8 mouse cellular contexts compared by ENCODE assay signal in the genomic region with DNA sequence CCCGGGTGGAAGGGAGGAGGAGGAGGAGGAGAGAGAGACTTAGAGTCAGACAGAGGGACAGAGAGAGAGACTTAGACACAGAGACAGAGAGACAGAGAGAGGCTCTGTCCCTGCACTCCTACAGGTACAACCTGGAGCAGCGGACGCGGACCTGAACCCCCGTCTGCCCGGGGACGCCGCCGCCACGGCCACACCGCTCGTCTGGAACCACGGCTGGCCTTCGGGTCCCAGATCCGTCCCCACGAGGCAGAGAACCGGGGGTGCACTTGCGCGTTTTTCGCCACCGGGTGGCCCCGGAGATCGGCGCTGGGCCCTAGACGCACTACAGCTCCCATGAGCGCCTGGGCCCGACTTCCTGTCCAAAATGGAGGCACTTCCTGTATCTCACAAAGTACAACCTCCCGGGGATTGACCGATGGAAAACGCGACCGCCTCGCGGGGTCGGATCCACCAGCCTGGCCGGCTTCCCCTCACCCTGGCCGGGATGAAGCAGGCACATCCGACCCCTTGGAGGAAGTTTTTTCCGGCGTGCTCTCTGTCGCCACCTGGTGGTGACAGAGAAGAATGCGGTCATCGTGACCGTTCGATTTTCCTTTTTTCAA. TPM values are rescaled to one million over a fixed set of nuclear protein-coding genes. Genes with fewer than 3 reads are reported as not detected.
DNase-seq lines count a peak whose midpoint lies in the region; ATAC-seq and TF ChIP-seq lines count a peak whose summit lies in the region.
"Not testable (repeated sequence)": the region's sequence is repeated elsewhere in the genome, so short reads cannot be mapped to it uniquely, and the experiment has no call there.

A gene (minus strand): TSS at position 324 of the 602 bp plus-strand sequence.

- WGBS in intestine, postnatal 0 days, result 36% methylated on average over 44 of the region's 45 CpGs
- WGBS in midbrain, embryonic 11.5 days, result 46% methylated on average over 45 of the region's 45 CpGs

- peak; percentile 94 for TF ChIP-seq CTCF in intestine, postnatal 0 days (IDR thresholded peaks at IDR 0.05; ENCODE audit: low read depth)

- H3K36me3 ChIP-seq in intestine, postnatal 0 days (ENCODE audit: control insufficient read depth, insufficient read depth); midbrain, embryonic 11.5 days (ENCODE audit: control insufficient read depth, insufficient read depth, low read length): not testable (repeated sequence)

- not testable (repeated sequence) for H3K27me3 ChIP-seq in intestine, postnatal 0 days (replicated peaks; ENCODE audit: control insufficient read depth, insufficient read depth, low read length); midbrain, embryonic 11.5 days (ENCODE audit: control insufficient read depth, insufficient read depth, low read length)

- H3K27ac ChIP-seq in intestine, postnatal 0 days (ENCODE audit: low read depth, low read length); midbrain, embryonic 11.5 days (ENCODE audit: low read depth, low read length): not testable (repeated sequence)

- not testable (repeated sequence) for H3K9me3 ChIP-seq in intestine, postnatal 0 days (ENCODE audit: control insufficient read depth); midbrain, embryonic 11.5 days (ENCODE audit: control insufficient read depth, low read length)

- ATAC-seq in intestine, postnatal 0 days, result peak; percentile 99
- ATAC-seq in midbrain, embryonic 11.5 days (ENCODE audit: low FRiP score), result peak; percentile 100

- peak within 1 kb of the TSS; percentile 40 for H3K4me3 ChIP-seq in intestine, postnatal 0 days (ENCODE audit: low read depth, low read length)
- H3K4me3 ChIP-seq in midbrain, embryonic 11.5 days (ENCODE audit: low read depth, low read length), result peak within 1 kb of the TSS; percentile 12; the same call in 1 of the 2 replicates

- intact Hi-C loops in left cerebral cortex, postnatal 4 days (cut with DNase I), result loop anchor here (5.0 kb wide), 1 partner anchor 846 kb away; no protein-coding TSS in a partner anchor

- H3K9ac ChIP-seq in intestine, postnatal 0 days (ENCODE audit: low read depth, low read length), result 0 out of 2 replicates have a peak within 1 kb of the TSS, but pooled peaks have one; percentile 34
- peak within 1 kb of the TSS; percentile 3; the same call in 1 of the 2 replicates for H3K9ac ChIP-seq in midbrain, embryonic 11.5 days (ENCODE audit: low read length)

- peak within 1 kb of the TSS; percentile 63 for H3K4me2 ChIP-seq in intestine, postnatal 0 days (replicated peaks; ENCODE audit: low read depth)
- peak within 1 kb of the TSS; percentile 19; the same call in 1 of the 2 replicates for H3K4me2 ChIP-seq in midbrain, embryonic 11.5 days

- peak; percentile 63 for DNase-seq in adipocyte (ENCODE audit: low spot score)
- peak; percentile 65 for DNase-seq in embryo, embryonic 9.5 days (ENCODE audit: extremely low spot score)
- DNase-seq in gastrocnemius, postnatal 4 days (ENCODE audit: low spot score in 2 of 2), result peak; percentile 82 to 87
- DNase-seq in left cerebral cortex, postnatal 4 days, result peak; percentile 89
- DNase-seq in midbrain, embryonic 11.5 days (ENCODE audit: low spot score, missing footprints), result peak; percentile 97
- DNase-seq in right cerebral cortex, postnatal 4 days, result peak; percentile 89
- DNase-seq in yolk sac, embryonic 10.5 days (ENCODE audit: low spot score), result peak; percentile 69

- not testable (repeated sequence) for H3K4me1 ChIP-seq in intestine, postnatal 0 days (replicated peaks; ENCODE audit: control insufficient read depth, insufficient read depth, low read length); midbrain, embryonic 11.5 days (ENCODE audit: control insufficient read depth, insufficient read depth, low read length)

RNA-seq across cellular contexts. Expression of the gene that starts here (rescaled TPM):
- 1 to 10 TPM; 1.1 to 1.8 TPM for total RNA-seq in gastrocnemius, postnatal 4 days (2021)
- 0.98 and 1.6 TPM in 2 replicates for polyA plus RNA-seq in intestine, postnatal 0 days (2015; fragmentation: Nextera tagmentation; extraction: Ambion mirVana)
- total RNA-seq in left cerebral cortex, postnatal 4 days (2021), result 10 to 100 TPM in 1 of 2 experiments, 1 to 10 TPM in 1; 6.8 to 13.2 TPM
- polyA plus RNA-seq in midbrain, embryonic 11.5 days (2014; fragmentation: Nextera tagmentation; extraction: Ambion mirVana), result 2.5 and 3.6 TPM in 2 replicates
